Mouse (Mus musculus) lung, postnatal 0 days (tissue): Measurements from ENCODE around the gene Gpat3.

ENCODE experiments used
- CTCF ChIP-seq: IDR thresholded peaks from 2 replicates; pipeline ENCODE4 v1.5.1; 2016; ENCODE audit warnings: antibody characterized with exemption, mild to moderate bottlenecking
- EP300 ChIP-seq: IDR thresholded peaks from 2 replicates; pipeline ENCODE4 v1.6.1; 2016; ENCODE audit warnings: antibody characterized with exemption, mild to moderate bottlenecking, control low read depth

- TF ChIP-seq CTCF (no peak), EP300 (no peak)
Observed at GRCm38 (mm10) chr5:100822826-100823225, 22.7 kb upstream of the Gpat3 start.
